Comparison of ENCODE assay signal across 8 mouse cellular contexts in genomic region chr19:56294654-56295399, GRCm38 (mm10). TPM values are rescaled to one million over a fixed set of nuclear protein-coding genes. Genes with fewer than 3 reads are reported as not detected.
DNase-seq lines count a peak whose midpoint lies in the region; ATAC-seq and TF ChIP-seq lines count a peak whose summit lies in the region.

No protein-coding gene starts in this region.

- peaks cover 26% of the 10 kb centered on the region for H3K27me3 ChIP-seq in Patski
- H3K27me3 ChIP-seq in hindbrain, embryonic 16.5 days (replicated peaks; ENCODE audit: control insufficient read depth, insufficient read depth, low read length), result no peaks in the 10 kb centered on the region

- no peaks in the 10 kb centered on the region for H3K9me3 ChIP-seq in hindbrain, embryonic 16.5 days (ENCODE audit: control insufficient read depth, low read length)

- POLR2A ChIA-PET in Patski (lab: Charles Lee), result interaction anchor here (0.6 kb wide), 1 partner anchor 1340 kb away, joined by 3 read pairs; no protein-coding TSS in a partner anchor

- CTCF ChIA-PET in Patski (lab: Charles Lee), result interaction anchor here (0.7 to 2.8 kb wide), 10 partner anchors 9 to 160 kb away, joined by 3 to 12 read pairs (median 3); no protein-coding TSS in a partner anchor

- in situ Hi-C loops in Patski (cut with MboI; ENCODE audit: low pct_unique_long_range_greater_than_20kb), result no loop called here

- H3K36me3 ChIP-seq in hindbrain, embryonic 16.5 days (ENCODE audit: control insufficient read depth, insufficient read depth, low read length), result no peaks in the 10 kb centered on the region

- 21% methylated on average over 7 of the region's 7 CpGs for WGBS in hindbrain, embryonic 16.5 days

- no peak for DNase-seq in Patski (ENCODE audit: low read depth, low spot score)
- DNase-seq in cerebellum, postnatal 4 days (ENCODE audit: low spot score in 2 of 2), result peak; percentile 69 to 86
- peak; percentile 69 for DNase-seq in gastrocnemius, adult 18-20 months (ENCODE audit: low spot score)
- DNase-seq in left cerebral cortex, adult 18-20 months (ENCODE audit: low spot score in 2 of 2), result peak; percentile 63 to 79
- peak; percentile 85 to 88 for DNase-seq in lung, postnatal 4 days
- DNase-seq in right cerebral cortex, adult 2 months (ENCODE audit: low spot score in 2 of 2), result peak; percentile 82 to 86
- DNase-seq in urinary bladder, postnatal 25 days (ENCODE audit: low spot score), result peak; percentile 73

- peaks cover 10% of the 10 kb centered on the region for H3K4me1 ChIP-seq in hindbrain, embryonic 16.5 days (ENCODE audit: control insufficient read depth, insufficient read depth, low read depth, low read length)

- H3K4me2 ChIP-seq in hindbrain, embryonic 16.5 days (ENCODE audit: low read length), result peak overlapping the region; percentile 34

- no peak overlapping the region for H3K27ac ChIP-seq in hindbrain, embryonic 16.5 days (ENCODE audit: low read depth, low read length)

- no peak overlapping the region for H3K4me3 ChIP-seq in hindbrain, embryonic 16.5 days (ENCODE audit: low read length)

- peak; percentile 90 for TF ChIP-seq CTCF in Patski (IDR thresholded peaks at IDR 0.05)

- ATAC-seq in Patski, result peak; percentile 81
- ATAC-seq in hindbrain, embryonic 16.5 days, result peak; percentile 79

- peak overlapping the region; percentile 31; the same call in 1 of the 2 replicates for H3K9ac ChIP-seq in hindbrain, embryonic 16.5 days (ENCODE audit: low read depth, low read length)

RNA-seq across cellular contexts. Expression of gene Habp2, which starts 7.9 kb away (rescaled TPM):
- 5.8 TPM for polyA plus RNA-seq in Patski (2021)
- not detected for total RNA-seq in gastrocnemius, adult 18-20 months (2021)
- polyA plus RNA-seq in hindbrain, embryonic 16.5 days (2015; fragmentation: Nextera tagmentation; extraction: Ambion mirVana), result 0.07 TPM in 1 of 2 replicates, not detected in the other
- total RNA-seq in left cerebral cortex, adult 18-20 months (2021), result not detected
